Mouse (Mus musculus): ENCODE results near the gene Apaf1.

Gene Apaf1

DNA sequence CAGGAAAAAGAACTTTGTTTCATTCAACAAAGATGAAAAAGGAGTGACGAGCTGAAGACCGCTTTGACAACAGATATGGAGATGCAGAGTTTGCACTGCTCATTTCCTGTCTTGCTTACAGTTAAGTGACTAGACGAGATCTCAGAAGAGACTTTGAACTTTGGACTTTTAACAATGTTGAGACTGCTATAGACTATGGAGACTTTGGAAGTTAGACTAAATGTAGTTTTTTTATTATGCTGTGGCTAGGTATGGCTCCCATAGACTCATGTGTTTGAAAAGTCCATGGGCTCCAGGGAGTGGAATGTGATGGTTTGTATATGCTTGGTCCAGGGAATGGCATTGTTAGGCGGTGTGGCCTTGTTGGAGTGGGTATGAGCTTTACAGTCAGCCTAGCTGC, 100.8 kb downstream of the Apaf1 start:
- DNase-seq (ENCODE audit: low read depth, low spot score) = no peak

DNA sequence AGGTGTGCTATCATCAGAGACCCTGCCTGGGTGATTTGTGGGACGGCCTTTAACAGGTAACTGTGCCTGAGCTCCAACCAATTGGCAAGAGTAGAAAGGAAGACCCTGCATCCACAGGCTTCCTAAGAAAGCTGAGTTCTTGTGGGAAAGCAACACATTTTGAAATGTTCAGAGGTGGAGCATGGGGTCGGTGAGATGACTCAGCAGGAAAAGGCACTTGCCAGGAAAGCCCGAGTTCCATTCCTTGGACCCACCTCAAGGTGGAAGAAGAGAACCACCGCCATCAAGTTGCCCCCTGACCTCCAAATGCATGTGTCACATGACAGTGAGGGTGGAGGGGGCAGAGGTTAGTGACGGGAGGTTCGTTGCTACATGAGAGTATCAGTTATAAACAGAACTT, 108.1 kb downstream of the Apaf1 start:
- DNase-seq (ENCODE audit: low read depth, low spot score) = no peak

DNA sequence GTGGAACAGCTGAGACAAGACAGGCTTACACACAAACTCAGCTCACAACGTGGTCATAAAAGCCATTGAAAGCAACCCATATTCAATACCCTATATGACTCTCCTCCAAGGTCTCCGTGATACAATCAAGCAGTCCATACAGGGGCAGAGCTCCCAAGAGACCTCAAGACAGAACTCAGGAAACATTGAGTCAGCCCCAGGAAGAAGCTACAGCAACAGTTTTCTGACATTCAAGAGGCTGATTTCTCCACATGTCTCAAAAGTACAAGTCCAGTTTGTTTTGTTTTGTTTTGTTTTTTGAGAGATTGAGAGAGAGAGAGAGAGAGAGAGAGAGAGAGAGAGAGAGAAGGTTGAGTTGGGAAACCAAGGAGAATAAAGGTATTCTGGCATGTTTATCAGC, 108.5 kb downstream of the Apaf1 start:
- DNase-seq (ENCODE audit: low read depth, low spot score) = no peak

GRCm38 (mm10) chr10:90970560-90970959, 112.0 kb downstream of the Apaf1 start:
- DNase-seq (ENCODE audit: low read depth, low spot score) = no peak

DNA sequence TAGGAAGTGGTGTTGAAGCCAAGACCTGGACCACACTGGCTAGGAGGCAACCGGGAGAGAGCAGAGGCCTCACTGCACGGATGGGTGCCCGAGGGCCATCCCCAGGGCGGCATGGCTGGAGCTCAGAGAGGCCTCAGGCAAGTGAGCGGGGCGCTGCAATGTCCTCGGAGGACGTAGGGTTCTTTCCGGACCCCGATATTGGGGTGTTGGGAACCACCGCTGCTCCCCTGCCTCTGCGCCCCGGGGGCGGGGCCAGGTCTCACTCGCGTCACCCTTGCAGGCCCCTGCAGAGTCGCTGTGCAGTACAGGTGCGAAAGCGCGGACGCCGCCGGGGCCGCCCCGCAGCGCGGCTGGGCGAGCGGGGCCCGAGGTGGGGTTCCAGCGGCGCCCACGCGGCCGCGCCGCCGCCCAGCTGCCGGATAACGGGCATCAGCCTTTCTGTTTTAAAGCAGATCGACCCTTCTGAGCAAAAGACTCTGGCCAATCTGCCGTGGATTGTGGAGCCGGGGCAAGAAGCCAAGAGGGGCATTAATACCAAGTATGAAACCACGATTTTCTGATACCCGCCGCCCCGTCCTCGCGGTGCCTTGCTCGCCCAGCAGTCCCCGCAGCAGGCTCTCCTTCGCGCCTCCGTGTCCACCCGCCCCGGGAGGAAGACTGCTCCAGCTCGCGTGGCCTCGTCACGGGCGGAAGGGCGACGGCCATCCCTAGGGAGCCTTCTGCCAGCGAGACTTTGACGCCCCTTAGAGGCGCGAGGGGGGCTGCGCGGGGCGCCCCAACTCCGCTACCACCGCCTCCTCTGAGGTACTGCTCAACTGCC, 113.0 kb downstream of the Apaf1 start:
- DNase-seq (ENCODE audit: low read depth, low spot score) = no peak

GRCm38 (mm10) chr10:90968247-90968646, 114.3 kb downstream of the Apaf1 start:
- no peak for DNase-seq (ENCODE audit: low read depth, low spot score)

DNA sequence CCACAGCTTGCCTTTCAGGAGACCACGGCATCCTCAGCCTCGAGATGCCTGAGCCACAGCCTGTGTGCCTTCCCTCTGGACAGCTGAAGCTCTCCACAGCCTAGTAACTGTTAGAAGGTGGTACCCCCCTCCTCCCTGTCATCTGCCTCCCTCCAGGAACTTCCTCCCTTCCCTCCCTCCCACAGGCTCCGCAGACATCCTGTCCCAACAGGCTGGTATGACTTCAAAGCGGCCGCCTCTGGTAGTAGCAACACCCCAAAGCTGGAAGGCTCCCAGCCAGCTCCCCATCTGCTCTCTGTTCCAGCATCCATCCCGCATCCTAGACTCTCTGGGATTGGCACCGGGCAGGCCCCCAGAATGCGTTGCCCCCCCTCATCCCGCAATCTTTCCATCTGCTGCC, 115.7 kb downstream of the Apaf1 start:
- no peak for DNase-seq (ENCODE audit: low read depth, low spot score)

- DNase-seq (ENCODE audit: low read depth, low spot score) = no peak
These were observed 116.8 kb downstream of the Apaf1 start for GRCm38 (mm10) chr10:90965671-90966315.

DNA sequence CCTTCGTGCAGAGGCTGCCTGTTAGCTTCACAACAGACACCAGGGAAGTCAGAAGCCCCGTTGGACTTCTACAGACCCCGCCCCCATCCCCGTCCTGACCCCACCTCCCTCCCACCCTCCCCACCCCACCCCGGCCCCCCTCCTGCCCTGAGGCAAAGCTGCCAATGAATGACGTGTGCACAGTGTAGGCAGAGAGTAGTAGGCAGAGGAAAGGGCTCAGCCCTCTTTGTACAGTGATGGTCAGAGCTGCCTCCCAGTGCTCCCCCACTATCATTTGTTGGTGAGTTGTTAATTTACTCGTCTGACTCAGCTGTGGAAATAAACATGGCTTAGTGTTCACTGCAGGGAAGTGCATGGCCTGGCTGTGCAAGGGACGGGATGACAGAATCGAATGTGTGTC, 118.1 kb downstream of the Apaf1 start:
- no peak for DNase-seq (ENCODE audit: low read depth, low spot score)

GRCm38 (mm10) chr10:90960374-90960773, 122.2 kb downstream of the Apaf1 start:
- no peak for DNase-seq (ENCODE audit: low read depth, low spot score)

DNA sequence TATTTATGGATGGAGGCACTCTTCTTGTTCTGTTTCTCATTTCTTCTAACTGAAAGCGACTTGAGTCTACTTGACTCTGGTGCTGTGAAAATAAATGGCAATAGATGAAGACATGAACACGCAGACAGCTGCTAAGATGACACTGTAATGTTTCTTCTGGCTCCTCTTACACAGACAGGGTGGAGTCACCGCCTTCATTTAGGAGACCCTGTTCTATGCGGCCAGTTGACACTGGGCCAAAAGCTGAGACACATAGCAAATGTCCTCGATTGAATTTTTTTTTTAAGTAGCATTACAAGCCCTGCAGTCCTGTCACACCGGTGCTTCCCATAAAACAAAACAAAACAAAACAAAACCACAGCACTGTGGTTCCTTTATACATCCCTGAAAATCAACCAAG, 128.7 kb downstream of the Apaf1 start:
- DNase-seq (ENCODE audit: low read depth, low spot score) = peak; percentile 22

DNA sequence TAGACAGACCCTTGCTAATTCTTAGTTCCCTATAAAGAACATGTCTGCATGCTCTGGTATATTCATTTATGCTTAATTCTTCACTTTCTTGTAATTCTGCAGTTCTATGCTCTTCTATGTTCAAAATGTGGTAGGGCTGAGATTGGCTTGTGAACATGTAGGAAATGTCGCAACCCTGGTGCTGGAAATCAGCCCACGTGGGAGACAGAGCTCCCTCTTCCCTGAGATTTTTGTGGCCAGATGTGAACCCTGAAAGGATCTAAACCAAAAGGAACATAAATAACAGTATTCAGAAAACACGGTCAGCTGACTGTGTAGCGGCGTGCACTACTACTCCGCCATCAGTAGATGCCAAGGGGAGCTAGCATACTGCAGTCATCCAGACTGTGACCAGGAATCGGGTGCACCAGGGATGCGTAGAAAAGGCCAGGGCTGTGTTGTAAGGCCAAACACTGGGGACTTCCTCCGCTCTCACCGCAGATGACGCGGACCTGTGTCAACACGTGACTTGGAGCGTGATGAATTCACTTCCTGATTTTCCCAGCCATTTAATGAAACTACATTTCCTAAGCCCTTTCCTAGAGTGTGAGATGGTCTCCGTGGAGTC, 129.4 kb downstream of the Apaf1 start:
- peak; percentile 30 for DNase-seq (ENCODE audit: low read depth, low spot score)

GRCm38 (mm10) chr10:90947608-90948373, 134.8 kb downstream of the Apaf1 start:
- no peak for DNase-seq (ENCODE audit: low read depth, low spot score)

DNA sequence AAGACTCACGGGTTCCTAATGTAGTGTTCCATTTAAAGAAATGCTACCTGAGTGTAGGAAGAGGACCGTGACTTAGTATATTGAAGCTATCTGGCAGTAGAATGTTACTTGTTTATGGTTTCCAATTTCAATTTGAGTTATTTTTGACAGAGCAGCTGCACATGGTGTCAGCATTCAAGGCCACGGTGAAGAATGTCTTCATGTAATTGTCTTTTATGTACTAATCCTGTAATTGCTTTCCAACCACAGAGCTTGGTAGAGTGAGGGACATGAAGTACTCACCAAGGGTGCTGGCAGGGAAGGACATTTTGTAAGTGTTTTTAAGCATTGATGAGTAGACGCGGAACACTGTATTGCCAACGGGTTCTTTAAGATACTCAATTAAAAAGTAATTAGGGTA, 135.5 kb downstream of the Apaf1 start:
- DNase-seq (ENCODE audit: low read depth, low spot score) = no peak

GRCm38 (mm10) chr10:90942001-90942700, 140.4 kb downstream of the Apaf1 start:
- peak; percentile 51 for DNase-seq (ENCODE audit: low read depth, low spot score)

- DNase-seq (ENCODE audit: low read depth, low spot score) = peak; percentile 34
These were observed 141.7 kb downstream of the Apaf1 start for GRCm38 (mm10) chr10:90940521-90941520.
